Mouse (Mus musculus) gastrocnemius, postnatal 36 days (tissue): ENCODE measurements around the gene Aes. TPM values are rescaled to one million over a fixed set of nuclear protein-coding genes. Genes with fewer than 3 reads are reported as not detected.

ENCODE experiments used
- DNase-seq, 2 experiments: peaks; one replicate each; pipeline ENCODE4 v3.0.0; 2022
- intact Hi-C: fragments of 180-260 bp; cut with DNase I; formaldehyde crosslinking; loops from one replicate; pipeline ENCODE4 v1.15.1; 2025
- long read RNA-seq, 2 experiments: library from polyadenylated mRNA; stranded (forward); transcript quantifications; one replicate each; pipeline ENCODE4 v2.0.0; 2021
- total RNA-seq, 2 experiments: library from RNA; stranded (reverse); gene quantifications; 2 replicates each; pipeline ENCODE4 v1.2.3; 2021

The Aes gene
- total RNA-seq, result 100 to 1,000 TPM; 847 to 848 TPM
- long read RNA-seq, experiment 1, transcript Aes-201 (7 exons, 1,411 nt), result major isoform, 627 of 916 reads
- long read RNA-seq, experiment 1, partial matches to known transcripts, result 201 of 916 reads
- long read RNA-seq, experiment 1, other reads (novel, unspliced or antisense), result 86 of 916 reads
- long read RNA-seq, experiment 2, transcript Aes-204 (3 exons, 605 nt), result minor isoform, 7 of 1,153 reads
- long read RNA-seq, experiment 2, transcript Aes-201 (7 exons, 1,411 nt), result major isoform, 828 of 1,153 reads
- long read RNA-seq, experiment 2, partial matches to known transcripts, result 228 of 1,153 reads
- long read RNA-seq, experiment 2, other reads (novel, unspliced or antisense), result 86 of 1,153 reads

- DNase-seq, result peak; percentile 67 to 69
- intact Hi-C loops, result no loop called here
These were observed at the start of gene Aes for GRCm38 (mm10) chr10:81559163-81559626. Gene Aes (plus strand): TSS chr10:81559488.

DNA sequence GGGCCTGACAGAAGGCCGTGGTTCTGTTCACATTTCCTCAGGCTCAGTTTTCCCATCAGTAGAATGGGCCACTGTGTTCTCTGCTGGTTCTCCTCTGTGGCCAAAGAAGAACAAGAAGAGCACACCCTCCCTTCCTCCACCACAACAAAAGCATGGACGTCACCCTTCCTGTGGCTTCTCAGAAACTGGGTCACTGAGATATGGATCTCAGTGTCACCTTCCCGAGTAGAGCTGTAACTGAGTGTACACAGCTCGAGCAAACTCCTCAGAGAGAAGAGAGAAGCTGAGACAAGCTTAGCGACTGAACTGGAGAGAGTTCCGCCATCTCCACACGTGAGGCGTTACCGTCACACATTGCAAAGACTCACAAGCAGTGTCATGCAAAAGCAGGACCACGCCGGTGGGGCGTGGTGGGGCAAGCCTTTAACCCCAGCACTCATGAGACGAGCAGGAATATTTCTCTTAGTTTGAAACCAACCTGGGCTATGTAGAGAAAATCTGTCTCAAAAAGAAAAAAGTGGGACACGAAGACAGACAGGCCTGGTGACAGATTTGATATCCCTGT lies 49.0 kb upstream of the Aes start:
- intact Hi-C loops, result no loop called here
- no peak for DNase-seq

DNA sequence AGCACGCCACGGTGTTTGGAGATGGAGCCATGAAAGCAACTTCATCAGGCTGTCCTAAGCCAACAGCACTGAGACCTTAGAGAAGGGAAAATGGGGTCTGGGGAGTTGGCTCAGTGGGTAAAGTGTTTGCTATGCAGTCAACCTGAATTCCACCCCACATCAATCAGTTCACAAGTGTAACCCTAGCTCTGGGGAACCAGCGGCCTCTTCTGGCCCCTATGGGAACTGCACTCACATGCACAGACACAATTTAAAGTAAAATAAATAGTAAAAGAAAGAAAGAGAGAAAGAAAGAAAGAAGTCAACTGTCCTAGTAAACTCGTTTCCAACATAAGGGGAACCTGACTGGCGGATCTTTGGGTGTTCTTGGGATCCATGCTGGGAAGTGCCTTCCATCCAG lies 45.5 kb upstream of the Aes start:
- intact Hi-C loops, result no loop called here
- no peak for DNase-seq

- intact Hi-C loops, result loop anchor here (5.0 kb wide), 1 partner anchor 85 kb away; the partner anchor contains the start of gene Tle6
These were observed 42.1 kb upstream of the Aes start for GRCm38 (mm10) chr10:81517227-81517626.

DNA sequence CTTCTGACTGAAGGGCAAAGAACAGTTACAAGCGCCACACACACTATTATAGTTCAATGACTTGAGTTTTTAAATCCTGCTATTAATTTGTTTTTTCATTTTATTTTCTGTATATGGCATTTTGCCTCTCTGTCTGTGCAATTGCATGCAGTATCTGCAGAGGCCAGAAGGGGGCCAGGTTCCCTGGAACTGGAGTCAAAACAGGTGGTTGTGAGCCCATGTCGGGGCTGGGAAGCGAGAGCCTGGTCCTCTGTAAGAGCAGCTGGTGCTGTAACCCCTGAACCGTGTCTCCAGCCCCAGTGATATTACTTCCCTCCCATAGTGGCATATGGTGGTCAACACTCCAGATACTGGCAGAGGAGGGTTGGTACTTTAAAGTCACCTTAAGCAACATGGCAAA lies 40.7 kb upstream of the Aes start:
- peak; percentile 55 to 67 for DNase-seq
- intact Hi-C loops, result loop anchor here (2.0 to 5.0 kb wide), 2 partner anchors 30 to 84 kb away; partner anchors contain the start of gene Tle6

More at GRCm38 (mm10) chr10:81517227-81517626, 42.1 kb upstream of the Aes start:
- no peak for DNase-seq

DNA sequence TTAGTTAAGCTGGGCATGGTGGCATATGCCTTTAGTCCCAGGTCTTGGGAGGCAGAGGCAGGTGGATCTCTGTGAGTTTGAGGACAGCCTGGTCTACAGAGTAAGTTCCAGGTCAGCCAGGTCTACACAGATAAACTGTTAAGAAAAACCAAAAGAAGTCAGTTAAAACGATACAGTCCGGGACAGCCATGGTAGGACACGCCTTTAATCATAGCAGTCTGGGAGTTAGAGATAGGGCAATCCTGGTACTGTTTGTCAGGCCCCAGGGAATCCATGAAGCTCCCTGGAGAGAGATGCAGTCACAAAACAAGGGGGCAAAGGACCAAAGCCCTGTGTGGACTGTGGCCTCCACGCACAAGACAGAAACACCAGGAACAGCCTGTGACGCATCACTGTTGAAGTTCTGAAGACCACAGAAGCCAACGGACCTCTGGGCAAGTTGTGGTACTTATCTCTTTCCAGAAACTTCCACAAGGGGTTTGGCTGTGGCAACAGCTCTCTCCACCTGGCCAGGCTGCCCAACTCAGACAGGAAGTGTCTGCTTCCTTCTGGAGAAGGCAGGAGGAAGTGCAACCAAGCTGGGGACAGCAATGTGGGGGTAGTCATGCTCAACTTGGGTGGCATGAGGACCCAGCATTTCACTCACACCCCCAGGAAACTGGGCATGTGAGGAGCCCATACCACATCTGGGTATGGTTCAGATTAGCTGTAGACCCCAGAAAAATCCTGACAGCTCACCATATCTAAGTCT lies 39.9 kb upstream of the Aes start:
- intact Hi-C loops, result loop anchor here (2.0 to 5.0 kb wide), 2 partner anchors 29 to 83 kb away; partner anchors contain the start of gene Tle6
- DNase-seq, result no peak

- no peak for DNase-seq
- intact Hi-C loops, result loop anchor here (2.0 to 5.0 kb wide), 2 partner anchors 29 to 82 kb away; partner anchors contain the start of gene Tle6
These were observed 39.3 kb upstream of the Aes start for GRCm38 (mm10) chr10:81519978-81520365.

DNA sequence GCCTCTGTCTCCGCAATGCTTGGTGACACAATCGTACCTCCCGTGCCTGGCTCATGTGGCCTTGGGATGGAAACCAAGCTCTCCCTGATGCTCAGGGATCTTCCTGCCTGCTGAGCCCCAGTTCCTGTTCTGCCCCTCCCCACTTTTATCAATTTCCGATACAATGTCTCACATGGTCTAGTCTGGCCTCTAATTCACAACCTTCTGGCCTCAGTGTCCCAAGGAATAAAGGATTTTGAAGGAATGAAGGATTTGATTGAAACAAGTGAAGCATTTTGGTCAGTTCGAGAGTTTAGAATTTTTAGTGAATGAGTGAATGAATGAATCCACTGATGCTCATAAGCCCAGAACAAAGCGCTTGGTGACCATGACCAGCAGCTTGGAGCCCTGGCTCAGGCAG lies 36.1 kb upstream of the Aes start:
- DNase-seq, result no peak
- intact Hi-C loops, result no loop called here

DNA sequence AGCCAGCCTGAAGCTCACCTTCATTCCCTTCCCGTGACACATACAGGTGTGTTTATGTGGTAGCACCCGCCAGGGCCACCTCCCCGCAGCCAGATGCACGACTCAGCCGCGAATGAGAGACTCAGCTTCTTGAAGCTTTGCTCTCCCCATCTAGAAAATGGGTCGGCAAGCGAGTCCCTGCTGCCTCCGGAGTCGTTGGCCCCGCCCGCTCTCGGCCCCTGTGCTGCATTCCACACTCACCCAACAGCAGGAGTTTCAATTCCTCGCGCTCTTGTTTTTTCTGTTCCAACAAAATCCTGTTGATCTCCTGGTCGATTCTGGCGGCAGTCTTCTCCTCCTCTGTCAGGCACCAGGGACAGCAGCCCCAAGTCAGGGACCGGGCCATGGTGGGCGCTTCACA lies 35.7 kb upstream of the Aes start:
- intact Hi-C loops, result no loop called here
- DNase-seq, result no peak

DNA sequence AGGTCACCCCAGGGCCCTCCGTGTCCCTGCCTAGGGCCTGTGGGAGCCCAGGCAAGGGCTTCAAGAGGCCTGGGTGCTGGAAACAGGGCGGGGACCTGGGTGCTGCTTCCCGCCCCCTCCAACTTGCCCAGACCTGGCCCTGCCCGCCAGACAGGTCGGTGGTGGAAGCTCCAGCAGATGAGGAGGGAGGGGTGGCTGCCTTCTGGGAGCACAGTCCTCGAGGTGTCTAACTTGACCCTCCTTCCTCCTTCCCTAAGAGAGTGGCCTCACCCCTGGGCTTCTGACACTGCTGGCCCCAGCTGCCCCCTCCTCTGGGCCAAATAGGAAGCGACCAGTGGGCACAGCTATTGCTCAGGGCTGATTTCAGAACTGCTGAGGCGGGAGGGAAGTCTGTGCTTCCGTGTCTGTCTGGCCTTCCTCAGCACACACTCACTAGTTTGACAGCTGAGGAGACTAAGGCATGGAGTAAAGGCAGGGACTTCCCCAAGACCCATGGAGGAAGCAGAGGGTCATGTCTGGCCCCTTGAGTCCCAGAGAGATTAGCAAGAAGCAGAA lies 35.2 kb upstream of the Aes start, which contains the start of gene Gna15:
TSS of gene Gna15 (minus strand) at position 175 of the 555 bp plus-strand sequence.
- intact Hi-C loops, result no loop called here
- DNase-seq, result no peak

- intact Hi-C loops, result no loop called here
- no peak for DNase-seq
These were observed 34.1 kb upstream of the Aes start for GRCm38 (mm10) chr10:81525017-81525694.

- intact Hi-C loops, result loop anchor here (2.0 kb wide), 1 partner anchor 24 kb away; no protein-coding TSS in a partner anchor
- peak; percentile 72 to 84 for DNase-seq
These were observed 32.5 kb upstream of the Aes start for GRCm38 (mm10) chr10:81526779-81527178.

GRCm38 (mm10) chr10:81534826-81535225 lies 24.5 kb upstream of the Aes start:
- intact Hi-C loops, result no loop called here
- no peak for DNase-seq

- no peak for DNase-seq
- intact Hi-C loops, result no loop called here
These were observed 22.6 kb upstream of the Aes start for GRCm38 (mm10) chr10:81536734-81537133.

GRCm38 (mm10) chr10:81537429-81537828 lies 21.9 kb upstream of the Aes start:
- no peak for DNase-seq
- intact Hi-C loops, result no loop called here

DNA sequence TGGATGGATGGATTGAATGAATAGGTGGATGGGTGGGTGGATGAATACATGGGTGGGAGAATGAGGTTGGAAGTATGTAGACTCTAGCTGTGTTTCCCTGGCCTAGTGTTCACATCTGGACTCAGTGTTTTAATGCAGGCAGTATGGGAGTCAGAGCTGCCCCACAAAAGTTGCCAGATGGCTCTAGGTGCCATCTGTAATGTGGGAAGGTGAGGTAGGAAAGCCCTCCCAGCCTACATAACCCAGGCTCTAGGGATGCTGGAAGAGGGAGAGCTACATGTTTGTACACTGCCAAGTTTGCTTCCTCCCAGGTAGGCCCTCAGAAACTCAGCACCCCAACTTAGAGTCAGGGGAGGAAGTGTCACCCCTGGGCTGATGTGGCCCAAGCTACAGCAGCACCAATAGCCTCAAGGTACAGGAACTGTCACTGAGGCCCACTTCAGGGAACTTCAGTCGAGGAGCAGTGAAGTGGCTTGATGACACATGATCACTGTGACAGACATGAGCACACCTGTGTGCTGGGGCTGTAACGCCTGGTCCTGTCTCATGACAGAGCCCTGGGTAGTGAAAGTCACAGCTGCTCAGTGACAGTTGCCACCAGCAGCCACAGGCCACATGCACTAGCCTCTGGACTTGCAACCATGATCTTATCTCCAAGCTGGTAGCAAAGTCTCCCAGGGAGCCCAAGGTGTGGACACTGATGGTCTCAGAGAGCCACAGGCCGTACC lies 20.8 kb upstream of the Aes start:
- no peak for DNase-seq
- intact Hi-C loops, result no loop called here

GRCm38 (mm10) chr10:81541363-81541762 lies 17.9 kb upstream of the Aes start:
- intact Hi-C loops, result no loop called here

DNA sequence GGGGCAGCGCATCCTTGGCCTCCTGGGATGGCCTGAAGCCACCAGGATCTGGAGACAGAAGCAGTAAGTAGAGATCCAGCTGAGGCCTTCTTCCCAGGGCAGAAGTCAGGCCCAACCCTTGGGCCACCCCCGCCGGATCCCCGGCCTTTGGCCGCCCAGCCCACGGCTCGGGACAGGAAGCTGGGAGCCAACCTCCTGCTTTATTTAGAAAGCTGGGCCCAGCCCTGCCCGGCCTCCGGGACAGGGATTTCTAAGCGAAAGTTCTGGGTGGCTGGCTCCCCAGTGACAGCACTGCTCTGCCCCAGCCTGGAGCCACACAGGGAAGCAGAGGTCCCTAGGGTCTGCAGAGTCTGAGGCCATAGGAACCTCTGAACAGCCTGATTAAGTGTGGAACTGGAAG lies 17.5 kb upstream of the Aes start:
- intact Hi-C loops, result no loop called here
- DNase-seq, result peak; percentile 57 to 62

More at GRCm38 (mm10) chr10:81541363-81541762, 17.9 kb upstream of the Aes start:
- DNase-seq, result no peak

DNA sequence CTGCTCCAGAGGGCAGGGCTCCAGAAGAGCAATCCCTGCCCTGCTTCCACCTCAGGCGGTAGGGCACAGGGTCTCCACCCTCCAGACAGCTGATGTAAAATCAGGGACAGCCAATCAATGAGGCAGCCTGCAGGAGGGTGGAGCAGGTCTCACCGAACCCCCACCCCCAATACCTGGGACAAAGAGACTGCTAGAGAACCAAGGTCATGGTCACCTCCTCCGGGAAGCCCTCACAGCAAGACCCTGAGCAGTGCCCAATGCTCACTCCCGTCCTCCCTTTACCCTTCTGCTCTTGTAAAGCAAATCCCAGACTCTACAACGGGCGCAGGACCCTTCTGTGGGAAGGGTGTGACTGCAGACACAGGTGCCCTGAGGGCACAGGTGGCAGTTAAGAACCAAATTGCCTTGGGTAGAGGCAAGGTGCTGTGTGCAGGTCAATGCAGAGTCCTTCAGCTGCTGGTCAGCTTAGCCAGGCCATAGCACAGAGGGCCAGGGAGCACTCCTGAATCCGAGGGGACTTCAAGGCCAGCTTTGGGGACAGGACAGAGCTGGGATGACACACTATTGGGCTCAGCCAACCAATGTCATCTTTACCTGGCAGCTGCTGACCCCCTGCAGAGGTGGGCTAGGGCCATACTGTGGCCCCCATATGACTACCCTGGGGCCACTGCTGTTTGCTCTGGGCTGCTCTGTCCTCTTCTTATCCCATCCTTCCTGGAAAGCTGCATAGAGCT lies 16.4 kb upstream of the Aes start:
- intact Hi-C loops, result no loop called here

More for the DNA sequence above, 16.4 kb upstream of the Aes start:
- no peak for DNase-seq
